Mouse (Mus musculus): ENCODE data around the gene Trim6. TPM values are rescaled to one million over a fixed set of nuclear protein-coding genes. Genes with fewer than 3 reads are reported as not detected.
"Not testable (repeated sequence)": the region's sequence is repeated elsewhere in the genome, so short reads cannot be mapped to it uniquely, and the experiment has no call there.

The Trim6 gene
- polyA plus RNA-seq, 1 experiment from 2014 or later: 0.61 TPM

DNA sequence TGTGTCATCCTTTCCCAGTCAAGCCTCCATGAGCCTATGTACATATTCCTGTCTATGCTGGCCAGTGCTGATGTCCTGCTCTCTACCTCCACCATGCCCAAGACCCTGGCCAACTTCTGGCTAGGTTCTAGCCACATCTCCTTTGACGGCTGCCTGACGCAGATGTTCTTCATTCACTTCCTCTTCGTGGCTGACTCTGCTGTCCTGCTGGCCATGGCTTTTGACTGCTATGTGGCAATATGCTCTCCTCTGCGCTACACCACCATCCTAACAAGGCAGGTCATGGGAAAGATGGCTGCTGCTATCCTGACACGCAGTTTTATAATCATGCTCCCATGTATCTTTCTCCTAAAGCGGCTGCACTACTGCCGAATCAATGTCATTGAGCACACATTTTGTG lies 12.4 kb upstream of the Trim6 start:
- Histone ChIP-seq H3K9ac (replicated peaks; ENCODE audit: low read depth, low read length) (no peak overlapping the region), H3K4me2 (ENCODE audit: low read length) (no peak overlapping the region), H3K4me1 (replicated peaks; ENCODE audit: control insufficient read depth, insufficient read depth, low read length) (no peaks in the 10 kb centered on the region), H3K4me3 (replicated peaks; ENCODE audit: low read length) (no peak overlapping the region), H3K27me3 (replicated peaks; ENCODE audit: control insufficient read depth, insufficient read depth, low read length) (no peaks in the 10 kb centered on the region), H3K36me3 (ENCODE audit: control insufficient read depth, insufficient read depth) (no peaks in the 10 kb centered on the region), H3K27ac (ENCODE audit: low read length) (no peak overlapping the region), H3K9me3 (ENCODE audit: control insufficient read depth, low read length) (no peaks in the 10 kb centered on the region)
- ATAC-seq: no peak
- 93% methylated on average over 7 of the region's 7 CpGs for WGBS

- Histone ChIP-seq H3K9me3 (ENCODE audit: control insufficient read depth, low read length) (no peaks in the 10 kb centered on the region), H3K4me3 (replicated peaks; ENCODE audit: low read length) (no peak overlapping the region), H3K36me3 (ENCODE audit: control insufficient read depth, insufficient read depth) (no peaks in the 10 kb centered on the region), H3K4me1 (replicated peaks; ENCODE audit: control insufficient read depth, insufficient read depth, low read length) (peaks cover 8% of the 10 kb centered on the region), H3K4me2 (ENCODE audit: low read length) (no peak overlapping the region), H3K27ac (ENCODE audit: low read length) (no peak overlapping the region), H3K27me3 (replicated peaks; ENCODE audit: control insufficient read depth, insufficient read depth, low read length) (no peaks in the 10 kb centered on the region), H3K9ac (replicated peaks; ENCODE audit: low read depth, low read length) (no peak overlapping the region)
- no peak for ATAC-seq
- 83% methylated on average over 1 of the region's 1 CpGs for WGBS
Observed at GRCm38 (mm10) chr7:104216011-104216535, 2.5 kb upstream of the Trim6 start.

GRCm38 (mm10) chr7:104217881-104218280 lies 712 bp upstream of the Trim6 start:
- Histone ChIP-seq H3K9me3 (ENCODE audit: control insufficient read depth, low read length) (no peaks in the 10 kb centered on the region), H3K27ac (ENCODE audit: low read length) (no peak overlapping the region), H3K4me2 (ENCODE audit: low read length) (no peak overlapping the region), H3K9ac (replicated peaks; ENCODE audit: low read depth, low read length) (no peak overlapping the region), H3K4me3 (replicated peaks; ENCODE audit: low read length) (no peak overlapping the region), H3K36me3 (ENCODE audit: control insufficient read depth, insufficient read depth) (no peaks in the 10 kb centered on the region), H3K4me1 (replicated peaks; ENCODE audit: control insufficient read depth, insufficient read depth, low read length) (peaks cover 8% of the 10 kb centered on the region), H3K27me3 (replicated peaks; ENCODE audit: control insufficient read depth, insufficient read depth, low read length) (no peaks in the 10 kb centered on the region)
- ATAC-seq: no peak
- WGBS: 87% methylated on average over 2 of the region's 2 CpGs

- Histone ChIP-seq H3K9me3 (ENCODE audit: control insufficient read depth, low read length) (no peaks in the 10 kb centered on the region), H3K9ac (replicated peaks; ENCODE audit: low read depth, low read length) (no peak overlapping the region), H3K27ac (ENCODE audit: low read length) (no peak overlapping the region), H3K36me3 (ENCODE audit: control insufficient read depth, insufficient read depth) (no peaks in the 10 kb centered on the region), H3K4me2 (ENCODE audit: low read length) (no peak overlapping the region), H3K4me3 (replicated peaks; ENCODE audit: low read length) (no peak overlapping the region), H3K4me1 (replicated peaks; ENCODE audit: control insufficient read depth, insufficient read depth, low read length) (no peaks in the 10 kb centered on the region), H3K27me3 (replicated peaks; ENCODE audit: control insufficient read depth, insufficient read depth, low read length) (no peaks in the 10 kb centered on the region)
- WGBS: 39% methylated on average over 2 of the region's 2 CpGs
- no peak for ATAC-seq
Observed at GRCm38 (mm10) chr7:104231203-104231602, 12.6 kb downstream of the Trim6 start.

- Histone ChIP-seq H3K4me1 (replicated peaks; ENCODE audit: control insufficient read depth, insufficient read depth, low read length) (no peaks in the 10 kb centered on the region), H3K27ac (ENCODE audit: low read length) (no peak overlapping the region), H3K9me3 (ENCODE audit: control insufficient read depth, low read length) (no peaks in the 10 kb centered on the region), H3K4me3 (replicated peaks; ENCODE audit: low read length) (no peak overlapping the region), H3K9ac (replicated peaks; ENCODE audit: low read depth, low read length) (no peak overlapping the region), H3K36me3 (ENCODE audit: control insufficient read depth, insufficient read depth) (no peaks in the 10 kb centered on the region), H3K4me2 (ENCODE audit: low read length) (no peak overlapping the region), H3K27me3 (replicated peaks; ENCODE audit: control insufficient read depth, insufficient read depth, low read length) (no peaks in the 10 kb centered on the region)
- no peak for ATAC-seq
Observed at GRCm38 (mm10) chr7:104240857-104241256, 22.3 kb downstream of the Trim6 start.

DNA sequence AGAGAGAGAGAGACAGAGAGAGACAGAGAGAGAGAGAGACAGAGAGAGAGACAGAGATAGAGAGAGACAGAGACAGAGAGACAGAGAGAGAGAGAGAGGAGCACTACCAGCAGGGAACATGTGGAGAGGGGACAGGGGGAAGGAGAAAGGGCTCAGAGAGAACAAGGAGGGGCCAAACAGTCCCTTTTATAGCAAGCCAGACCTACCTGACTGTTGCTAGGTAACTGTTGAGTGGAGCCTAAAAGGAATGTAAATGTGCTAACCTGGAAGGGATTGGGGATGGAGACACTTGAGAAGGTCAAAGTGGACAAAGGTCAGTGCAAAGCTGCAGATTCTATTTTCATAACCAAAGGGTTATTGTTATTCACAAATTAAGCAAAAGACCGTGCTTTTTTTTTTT lies 25.0 kb downstream of the Trim6 start:
- no peaks in the 10 kb centered on the region for H3K9me3 ChIP-seq (ENCODE audit: control insufficient read depth, low read length)
- H3K27ac ChIP-seq (ENCODE audit: low read length): no peak overlapping the region
- H3K27me3 ChIP-seq (replicated peaks; ENCODE audit: control insufficient read depth, insufficient read depth, low read length): no peaks in the 10 kb centered on the region
- H3K9ac ChIP-seq (replicated peaks; ENCODE audit: low read depth, low read length): no peak overlapping the region
- no peak overlapping the region for H3K4me2 ChIP-seq (ENCODE audit: low read length)
- H3K4me3 ChIP-seq (replicated peaks; ENCODE audit: low read length): no peak overlapping the region
- no peaks in the 10 kb centered on the region for H3K36me3 ChIP-seq (ENCODE audit: control insufficient read depth, insufficient read depth)
- 63% methylated on average over 1 of the region's 1 CpGs for WGBS
- no peaks in the 10 kb centered on the region for H3K4me1 ChIP-seq (replicated peaks; ENCODE audit: control insufficient read depth, insufficient read depth, low read length)
- no peak for ATAC-seq

DNA sequence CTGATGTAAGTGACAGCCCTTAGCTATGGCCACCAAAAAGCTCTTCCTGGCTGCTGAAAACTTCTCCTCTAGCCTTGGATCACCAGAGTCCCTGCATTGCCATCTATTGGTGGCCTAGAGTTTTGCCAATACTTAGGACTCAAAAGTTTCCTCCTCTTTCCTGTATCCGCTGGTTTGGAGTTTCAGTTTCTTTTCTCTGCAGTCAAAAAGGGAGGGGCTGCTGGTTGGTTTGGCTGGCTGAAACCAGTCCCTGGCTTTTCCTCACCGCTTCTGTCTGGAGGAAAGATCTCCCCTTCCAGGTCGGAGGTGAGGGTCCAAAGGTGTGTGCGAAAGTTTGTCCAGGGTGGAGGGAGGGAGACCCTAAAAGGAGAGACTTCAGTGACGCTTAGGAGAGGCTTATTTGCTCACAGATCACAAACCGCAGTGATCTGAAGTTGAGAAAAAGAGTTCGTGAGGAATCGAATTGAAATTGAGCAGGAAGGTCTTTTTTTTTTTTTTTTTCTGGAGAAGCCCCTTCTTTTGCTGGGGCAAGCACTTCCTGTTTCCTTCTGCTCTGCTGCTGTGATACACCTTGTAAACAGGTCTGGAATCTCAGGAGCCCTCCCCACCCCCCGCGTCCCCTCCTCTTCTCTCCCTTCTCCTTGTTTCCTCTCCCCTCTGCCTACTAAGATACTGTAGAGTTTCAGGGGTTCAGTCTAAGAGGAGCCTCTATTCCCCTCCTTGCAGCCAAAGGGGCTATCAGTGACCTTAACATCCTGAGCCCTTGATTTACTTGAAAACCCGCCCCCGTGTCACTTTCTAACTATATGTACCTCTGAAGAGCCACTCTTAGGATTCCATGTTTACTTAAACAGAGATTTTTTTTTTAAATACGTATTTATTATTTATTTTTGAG lies 25.9 kb downstream of the Trim6 start, which contains the start of gene Trim34a:
TSS of gene Trim34a (plus strand) at position 171 of the 895 bp plus-strand sequence.
- peak within 1 kb of the TSS; percentile 8; the same call in 1 of the 2 replicates for H3K4me2 ChIP-seq (ENCODE audit: low read length)
- no peaks in the 10 kb centered on the region for H3K27me3 ChIP-seq (replicated peaks; ENCODE audit: control insufficient read depth, insufficient read depth, low read length)
- peak within 1 kb of the TSS; percentile 21 for H3K4me3 ChIP-seq (replicated peaks; ENCODE audit: low read length)
- no peak within 1 kb of the TSS for H3K27ac ChIP-seq (ENCODE audit: low read length)
- no peak within 1 kb of the TSS for H3K9ac ChIP-seq (replicated peaks; ENCODE audit: low read depth, low read length)
- no peaks in the 10 kb centered on the region for H3K9me3 ChIP-seq (ENCODE audit: control insufficient read depth, low read length)
- no peaks in the 10 kb centered on the region for H3K36me3 ChIP-seq (ENCODE audit: control insufficient read depth, insufficient read depth)
- peak; percentile 52; the same call in 1 of the 2 replicates for ATAC-seq
- no peaks in the 10 kb centered on the region for H3K4me1 ChIP-seq (replicated peaks; ENCODE audit: control insufficient read depth, insufficient read depth, low read length)
- 8% methylated on average over 13 of the region's 13 CpGs for WGBS

DNA sequence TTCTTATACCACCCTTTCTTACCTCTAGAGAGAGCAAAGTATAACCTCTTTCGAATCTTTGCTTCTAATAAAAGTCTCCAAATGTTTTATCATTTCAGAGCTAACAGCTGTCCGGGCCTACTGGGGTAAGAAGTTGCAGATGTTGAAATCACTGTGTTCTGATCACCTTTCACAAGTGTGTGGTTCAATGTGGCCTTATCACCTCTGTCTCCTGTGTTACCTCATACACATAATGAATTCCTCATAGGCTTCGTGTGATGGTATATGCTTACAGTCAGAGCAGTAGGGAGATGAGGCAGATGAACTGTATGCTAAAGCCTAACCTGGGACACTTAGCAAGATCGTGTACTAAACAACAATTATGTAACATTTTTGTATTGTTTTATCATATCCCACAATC lies 41.8 kb downstream of the Trim6 start:
- WGBS: 83% methylated on average over 4 of the region's 4 CpGs
- not testable (repeated sequence) for H3K4me2 ChIP-seq (ENCODE audit: low read length); H3K36me3 ChIP-seq (ENCODE audit: control insufficient read depth, insufficient read depth); H3K27ac ChIP-seq (ENCODE audit: low read length); H3K9me3 ChIP-seq (ENCODE audit: control insufficient read depth, low read length); H3K27me3 ChIP-seq (replicated peaks; ENCODE audit: control insufficient read depth, insufficient read depth, low read length); H3K9ac ChIP-seq (replicated peaks; ENCODE audit: low read depth, low read length); H3K4me3 ChIP-seq (replicated peaks; ENCODE audit: low read length); ATAC-seq; H3K4me1 ChIP-seq (replicated peaks; ENCODE audit: control insufficient read depth, insufficient read depth, low read length)

DNA sequence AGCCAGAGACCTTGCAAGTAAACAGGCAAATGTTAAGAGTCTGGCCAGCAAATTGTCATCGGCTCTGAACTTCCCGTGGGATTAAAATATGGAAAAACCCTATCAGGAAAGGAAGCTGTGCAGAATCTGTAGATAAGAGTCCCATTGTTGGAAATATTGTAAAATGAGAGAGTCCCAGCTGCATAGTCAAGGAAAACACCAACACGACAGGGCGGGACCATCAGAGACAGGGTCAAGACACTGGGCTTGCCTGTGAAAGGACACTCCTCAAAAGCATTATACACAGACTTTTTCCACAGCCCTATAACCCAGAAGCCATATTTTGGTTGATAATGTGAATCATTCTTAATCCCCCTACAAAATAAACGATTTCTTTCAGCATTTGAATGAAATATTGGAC lies 46.7 kb downstream of the Trim6 start:
- not testable (repeated sequence) for H3K4me1 ChIP-seq (replicated peaks; ENCODE audit: control insufficient read depth, insufficient read depth, low read length); H3K9me3 ChIP-seq (ENCODE audit: control insufficient read depth, low read length); H3K4me2 ChIP-seq (ENCODE audit: low read length); H3K27ac ChIP-seq (ENCODE audit: low read length); H3K36me3 ChIP-seq (ENCODE audit: control insufficient read depth, insufficient read depth); H3K4me3 ChIP-seq (replicated peaks; ENCODE audit: low read length); ATAC-seq; H3K27me3 ChIP-seq (replicated peaks; ENCODE audit: control insufficient read depth, insufficient read depth, low read length); H3K9ac ChIP-seq (replicated peaks; ENCODE audit: low read depth, low read length)
- WGBS: 86% methylated on average over 4 of the region's 5 CpGs
